Mouse (Mus musculus): ENCODE results near the gene Pla2g16. TPM values are rescaled to one million over a fixed set of nuclear protein-coding genes. Genes with fewer than 3 reads are reported as not detected.

The Pla2g16 gene
- 2.1 and 2.6 TPM in 2 replicates for total RNA-seq (2023)

DNA sequence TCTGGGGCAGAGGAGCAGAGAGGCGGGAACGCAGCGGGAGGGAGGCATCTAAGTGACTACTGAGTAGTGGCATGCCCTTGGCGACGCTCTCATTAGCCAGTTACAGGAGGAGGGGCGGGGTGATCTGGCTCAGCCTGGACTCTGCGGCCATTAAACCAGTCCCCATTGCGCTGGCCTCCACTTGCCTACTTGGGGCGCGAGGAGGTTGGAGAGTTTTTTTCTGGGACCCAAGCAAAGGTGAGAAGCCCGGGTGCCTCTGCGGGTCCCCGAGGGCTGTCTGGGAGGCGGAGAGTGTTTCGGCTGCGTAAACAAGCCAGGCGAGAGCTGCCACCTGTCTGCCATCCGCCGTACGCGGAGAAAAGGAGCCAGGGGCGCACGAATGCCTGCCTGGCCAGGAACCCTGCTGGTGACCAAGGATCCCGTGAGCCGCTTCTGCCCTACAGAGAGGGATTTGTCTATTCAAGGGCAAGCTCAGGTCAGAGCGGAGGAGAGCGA is at the start of gene Pla2g16:
Gene Pla2g16 (plus strand): TSS at position 132 of the 495 bp plus-strand sequence.

GRCm38 (mm10) chr19:7606801-7607689 is 49.8 kb downstream of the Pla2g16 start, which contains the start of gene Lgals12:
Gene Lgals12 (minus strand): TSS chr19:7607193.

DNA sequence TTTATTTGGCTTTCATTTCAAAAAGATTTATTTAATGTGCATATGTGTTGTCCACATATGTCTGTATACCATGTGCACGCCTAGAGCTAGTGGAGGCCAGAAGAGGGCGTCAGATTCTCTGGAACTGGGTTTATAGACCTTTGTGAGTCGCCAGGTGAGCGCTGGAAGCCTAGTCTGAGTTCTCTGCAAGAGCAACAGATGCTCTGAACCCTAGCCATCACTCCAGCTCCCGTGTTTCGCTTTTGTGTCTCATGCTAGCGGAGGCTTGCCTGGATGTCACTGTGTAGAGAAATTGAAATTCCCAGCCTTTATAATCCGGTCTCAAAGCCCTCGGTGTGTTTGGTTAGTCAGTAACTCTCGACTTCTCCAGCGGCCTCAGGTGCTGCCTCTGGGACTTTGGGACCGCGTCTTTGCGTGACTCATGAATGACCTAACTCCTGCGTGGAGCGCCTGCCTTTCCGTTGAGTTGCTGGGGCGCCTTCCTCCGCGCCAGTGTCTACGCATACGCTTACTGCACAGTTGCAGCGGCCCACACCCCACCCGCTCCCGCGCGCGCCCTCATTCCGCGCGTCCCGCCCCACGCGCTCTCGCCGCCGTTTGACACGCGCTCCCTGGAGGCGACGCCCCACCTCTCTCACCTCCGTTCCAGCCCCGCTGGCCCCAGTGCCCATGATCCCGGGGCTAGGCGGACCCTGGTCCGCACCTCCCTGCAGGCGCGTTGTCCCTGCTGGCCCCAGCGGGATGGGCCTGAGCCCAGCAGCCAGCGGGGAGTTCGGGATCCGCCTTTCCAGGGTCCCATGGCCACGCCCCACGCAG is 54.9 kb downstream of the Pla2g16 start, which contains the start of gene Hrasls5:
Gene Hrasls5 (plus strand): TSS at position 600 of the 816 bp plus-strand sequence.

Other genes starting within 250 kb of the Pla2g16 start
- 154 and 190 TPM in 2 replicates for gene Mark2, start 215.6 kb upstream of the Pla2g16 start, total RNA-seq (2023)
- 5.9 and 8.9 TPM in 2 replicates for gene Spindoc, start 174.5 kb upstream of the Pla2g16 start, total RNA-seq (2023)
- gene 2700081O15Rik, start 139.8 kb upstream of the Pla2g16 start, total RNA-seq (2023), result 2.6 TPM in 2 replicates
- gene Rtn3, start 74.2 kb upstream of the Pla2g16 start, total RNA-seq (2023), result 144 and 156 TPM in 2 replicates
- 20.9 and 23.7 TPM in 2 replicates for gene Atl3, start 63.4 kb upstream of the Pla2g16 start, total RNA-seq (2023)
- not detected in 2 replicates for gene Lgals12, start 49.7 kb downstream of the Pla2g16 start, total RNA-seq (2023)
- gene Hrasls5, start 55.1 kb downstream of the Pla2g16 start, total RNA-seq (2023), result not detected in 2 replicates
- not detected in 2 replicates for gene Slc22a19, start 153.9 kb downstream of the Pla2g16 start, total RNA-seq (2023)
- gene Slc22a26, start 245.2 kb downstream of the Pla2g16 start, total RNA-seq (2023), result not detected in 2 replicates

Measured in neutrophil, adult 65 days (primary cell).